Mouse (Mus musculus): ENCODE measurements around the gene Trim66.

Gene Trim66

DNA sequence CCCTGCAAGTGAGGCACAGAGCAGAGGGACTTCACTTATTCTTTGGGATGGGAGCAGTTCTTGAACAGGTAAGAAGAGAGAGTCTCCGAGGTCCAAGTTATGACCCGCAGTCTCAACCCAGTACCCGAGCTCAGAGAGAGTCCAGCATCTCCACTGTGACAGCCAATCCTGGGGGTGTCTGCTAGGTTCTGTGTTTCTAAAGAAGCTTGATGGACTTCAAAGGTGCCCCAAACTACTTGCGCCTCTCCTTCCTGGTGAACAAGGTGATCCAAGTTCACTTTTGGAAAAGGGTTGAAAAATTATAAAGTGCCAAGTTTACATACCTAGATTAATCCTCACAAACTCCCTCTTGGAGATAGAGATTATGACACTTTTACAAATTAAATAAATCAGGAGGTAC is at the start of gene Trim66:
Gene Trim66 (minus strand): TSS at position 101 of the 400 bp plus-strand sequence.
- DNase-seq = no peak

DNA sequence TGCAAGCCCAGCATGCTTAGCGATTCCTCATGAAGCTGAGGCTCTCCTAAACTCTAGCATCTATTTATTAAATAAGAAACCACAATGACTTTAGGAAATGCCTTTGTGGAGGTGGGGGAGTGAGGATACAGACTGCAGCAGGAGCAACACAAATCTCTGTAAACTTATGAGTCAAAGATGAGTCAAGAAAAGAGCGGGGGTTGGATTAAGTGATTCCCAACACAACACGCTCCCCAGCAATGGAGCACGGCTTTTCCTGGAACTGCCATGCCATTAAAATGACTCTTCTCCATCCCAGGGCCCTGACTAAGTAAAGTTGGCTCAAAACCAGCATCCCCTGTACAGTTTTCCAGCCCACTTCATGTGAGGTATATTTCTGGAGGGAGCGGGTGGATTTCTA is 38.8 kb upstream of the Trim66 start:
- DNase-seq = no peak

DNA sequence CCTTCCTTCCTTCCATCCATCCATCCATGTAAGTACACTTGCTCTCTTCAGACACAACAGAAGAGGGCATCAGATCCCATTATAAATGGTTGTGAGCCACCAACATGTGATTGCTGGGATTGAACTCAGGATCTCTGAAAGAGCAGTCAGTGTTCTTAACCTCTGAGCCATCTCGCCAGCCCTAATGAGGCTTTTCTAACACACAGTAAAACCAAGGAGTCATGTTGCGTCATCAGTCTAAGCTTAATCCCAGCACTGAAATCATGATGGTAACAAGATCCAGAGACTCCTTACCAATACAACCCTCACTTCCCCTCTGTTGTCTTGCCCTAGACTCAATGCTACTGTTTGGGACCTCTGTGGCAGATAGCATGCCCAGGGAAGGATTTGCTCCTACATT is 38.3 kb upstream of the Trim66 start:
- DNase-seq = no peak

DNA sequence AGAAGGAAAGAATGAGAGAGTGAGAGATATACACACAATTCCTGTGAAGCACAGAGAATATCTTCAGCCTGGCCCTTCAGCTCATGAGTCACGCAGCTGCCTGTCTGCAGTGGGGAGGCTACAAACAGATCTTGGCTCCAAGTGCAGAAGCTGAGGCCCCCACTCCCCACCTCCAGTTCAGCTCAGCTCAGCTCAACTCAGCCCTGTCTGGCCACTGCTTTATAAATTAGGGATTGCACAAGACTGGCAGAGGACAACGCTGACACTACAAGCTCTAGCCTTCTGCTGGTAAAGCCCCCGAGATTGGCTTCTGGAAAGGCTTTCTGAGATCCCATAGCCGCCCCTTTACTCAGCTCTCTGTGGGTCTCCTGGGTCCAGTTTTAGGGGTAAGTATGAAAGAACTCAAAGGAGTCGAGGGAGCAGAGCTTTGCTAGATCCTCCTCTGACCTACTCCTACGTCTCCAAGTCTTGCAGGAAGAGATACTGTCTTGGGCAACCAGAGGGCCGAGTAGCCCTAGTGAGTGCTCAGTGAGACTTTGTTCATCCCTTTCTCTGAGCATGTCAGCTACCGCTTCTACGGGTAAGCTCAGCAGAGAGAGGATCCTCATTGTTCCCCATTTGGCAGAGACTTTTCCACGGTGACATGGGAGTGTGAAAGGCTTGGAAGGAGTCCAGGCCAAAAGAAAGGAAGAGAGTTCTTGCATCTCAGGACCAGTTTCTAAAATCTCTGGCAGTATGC is 37.5 kb upstream of the Trim66 start:
- DNase-seq = no peak

DNA sequence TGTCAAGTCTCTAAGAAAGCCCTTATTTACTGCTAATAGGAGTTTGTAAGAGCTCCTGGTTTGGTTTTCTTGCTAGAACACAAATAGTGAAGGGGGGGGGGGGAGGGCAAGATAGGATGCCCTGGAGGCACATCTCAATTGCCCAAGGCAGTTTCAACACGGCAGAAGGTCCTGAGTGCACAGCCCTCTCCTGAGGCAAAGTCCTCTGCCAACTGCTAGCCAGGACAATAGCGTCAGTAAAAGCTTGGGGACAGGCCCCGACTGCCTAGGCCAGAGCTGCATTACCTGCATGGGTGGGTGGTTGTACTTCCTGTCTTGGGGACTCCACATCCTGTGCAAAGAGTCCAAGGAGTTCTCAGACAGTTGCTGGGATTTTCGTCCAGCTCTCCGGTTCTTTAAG is 36.9 kb upstream of the Trim66 start:
- DNase-seq = no peak

DNA sequence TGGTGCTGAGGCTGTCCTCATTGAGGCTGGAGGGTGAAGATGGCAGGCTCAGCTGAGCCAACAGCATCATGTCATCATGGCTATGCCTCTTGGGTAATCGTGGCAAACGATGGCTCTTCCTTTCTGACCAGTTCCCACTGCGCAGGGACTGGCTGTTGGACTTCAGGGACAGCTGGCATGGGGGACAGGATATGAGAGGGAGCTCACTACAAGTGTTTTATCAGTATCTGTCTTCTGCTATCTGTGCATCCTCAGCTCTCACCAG is 34.4 kb upstream of the Trim66 start:
- no peak for DNase-seq

DNA sequence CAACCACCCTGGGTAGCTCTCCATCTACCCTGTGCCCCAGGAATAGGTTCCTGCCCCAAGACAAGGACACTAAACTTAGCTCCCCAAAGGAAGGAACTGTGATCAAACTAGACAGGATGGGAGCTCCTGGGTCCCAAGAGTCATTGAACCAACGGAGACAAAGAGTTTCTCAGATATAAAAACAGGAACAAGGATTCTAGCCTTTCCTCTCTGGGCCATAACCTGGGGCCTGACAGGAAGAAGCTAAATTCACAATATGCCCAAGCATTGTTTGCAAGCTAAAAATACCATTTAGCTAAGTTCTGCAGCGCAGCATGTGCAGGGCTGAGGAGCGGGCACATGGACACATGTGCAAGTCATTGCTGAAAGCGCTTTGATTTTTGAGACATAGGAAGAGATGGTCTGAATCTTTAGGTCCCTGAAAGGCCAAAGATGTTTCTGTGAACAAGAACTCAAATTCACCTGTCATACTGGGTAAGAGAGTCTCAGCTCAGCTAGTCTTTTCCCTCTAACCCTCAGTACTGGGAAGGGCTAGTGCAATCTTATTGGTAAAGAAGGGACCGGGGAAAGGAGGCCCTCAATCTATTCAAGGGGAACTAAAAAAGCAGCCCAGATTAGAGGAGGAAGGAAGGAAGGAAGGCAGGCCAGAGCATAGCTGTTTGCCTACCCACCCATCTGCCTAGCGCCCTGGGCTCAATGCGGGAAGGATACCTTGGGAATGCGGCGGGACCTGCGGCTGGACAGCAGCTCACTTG is 33.9 kb upstream of the Trim66 start:
- DNase-seq = no peak

DNA sequence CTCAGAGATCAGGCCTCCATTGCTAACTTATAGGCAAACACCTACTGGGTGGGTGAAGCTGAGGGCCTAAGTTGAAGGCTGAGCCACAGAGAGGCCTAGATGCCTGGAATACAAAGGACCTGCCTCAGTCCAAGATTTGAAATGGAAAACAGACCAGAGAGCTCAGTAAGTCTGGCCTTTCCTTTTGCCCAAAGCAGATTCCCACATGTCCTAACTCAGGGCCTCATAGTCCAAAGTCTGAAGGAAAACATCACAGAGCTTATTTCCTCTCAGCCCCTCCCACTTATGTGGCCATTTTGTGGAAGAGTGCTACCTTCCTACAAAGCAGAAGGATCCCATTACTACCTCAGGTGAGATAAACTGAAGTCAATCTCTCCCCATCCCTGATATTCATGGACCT is 33.0 kb upstream of the Trim66 start:
- DNase-seq = no peak

DNA sequence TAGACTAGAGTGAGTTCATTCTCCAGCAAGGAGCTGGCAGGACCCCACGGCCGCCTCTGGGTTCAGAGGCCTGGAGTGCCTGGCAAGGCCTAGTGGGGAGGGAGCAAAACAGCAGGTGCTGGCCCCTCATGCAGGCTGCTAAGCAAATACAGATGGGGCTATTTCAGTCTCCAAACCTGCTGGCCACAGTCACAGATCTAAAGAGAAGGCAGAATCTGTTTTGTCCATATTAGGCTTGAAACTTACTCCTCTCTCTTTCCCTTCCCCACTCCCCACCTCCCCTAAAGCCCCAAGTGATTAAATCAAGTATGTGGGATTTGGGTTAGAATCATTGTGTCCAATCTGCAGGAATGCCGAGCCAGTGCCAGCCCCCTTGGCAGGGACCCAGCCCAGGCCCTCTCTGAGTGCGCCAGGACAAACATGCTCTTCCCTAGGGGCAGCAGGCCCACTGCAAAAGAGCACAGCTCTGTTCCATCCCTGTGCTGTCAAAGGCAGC is 28.6 kb upstream of the Trim66 start:
- DNase-seq = no peak

DNA sequence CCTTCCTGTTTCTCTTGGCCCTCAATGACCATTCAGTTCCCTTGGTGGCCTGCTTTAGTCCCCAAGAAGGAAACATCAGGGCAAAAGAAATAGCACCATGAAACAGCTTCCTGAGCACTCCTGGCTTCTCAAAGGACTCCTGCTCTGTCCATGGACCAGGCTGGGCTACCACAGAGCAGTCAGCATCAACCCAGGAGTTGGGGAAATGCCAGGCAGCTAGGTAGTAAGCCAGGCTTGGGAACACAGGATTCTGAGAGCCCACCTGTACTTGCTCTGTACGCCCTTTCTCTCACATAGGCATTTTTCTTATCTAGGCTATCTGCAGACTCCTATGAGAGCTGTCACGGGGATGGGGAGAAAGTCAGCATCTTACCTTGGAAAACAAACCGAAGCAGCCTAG is 27.0 kb upstream of the Trim66 start:
- DNase-seq = no peak

DNA sequence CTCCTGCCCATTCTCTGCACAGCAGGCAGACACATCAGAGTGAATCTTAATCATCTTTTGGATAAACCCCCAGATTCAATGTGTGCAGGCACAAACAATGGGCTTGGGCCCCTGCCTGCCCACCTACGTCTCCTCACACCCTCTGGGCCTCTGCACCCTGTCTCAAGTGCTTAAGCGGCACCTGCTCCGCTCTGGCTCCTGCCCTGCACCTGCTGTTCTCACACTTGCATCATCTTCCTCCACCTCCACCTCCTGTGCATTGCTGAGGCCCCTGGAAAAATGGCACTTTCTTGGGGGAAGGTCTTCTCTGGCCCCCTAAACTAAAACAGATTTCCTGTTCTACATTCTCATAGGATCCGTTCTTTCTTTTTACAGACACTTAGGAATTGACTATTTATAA is 26.0 kb upstream of the Trim66 start:
- DNase-seq = no peak

DNA sequence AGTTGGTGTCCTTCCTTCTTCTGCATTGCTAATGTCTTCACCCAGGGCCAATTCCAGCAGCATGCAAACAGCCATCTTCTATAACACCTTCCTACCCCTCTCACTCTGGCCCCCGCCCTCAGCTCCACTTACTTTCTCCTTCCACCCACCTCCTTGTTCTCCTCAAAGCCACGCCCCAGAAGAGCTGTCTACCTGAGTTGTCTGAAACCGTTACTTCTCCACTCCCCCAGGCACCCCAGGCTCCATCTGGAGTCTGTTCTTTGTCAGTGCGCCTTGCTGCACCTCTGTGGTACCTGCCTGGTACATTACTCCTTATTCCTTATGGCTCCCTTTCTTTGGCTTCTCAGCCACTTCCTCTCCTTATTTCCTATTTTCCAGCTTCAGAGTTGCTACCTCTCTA is 25.2 kb upstream of the Trim66 start:
- DNase-seq = no peak

DNA sequence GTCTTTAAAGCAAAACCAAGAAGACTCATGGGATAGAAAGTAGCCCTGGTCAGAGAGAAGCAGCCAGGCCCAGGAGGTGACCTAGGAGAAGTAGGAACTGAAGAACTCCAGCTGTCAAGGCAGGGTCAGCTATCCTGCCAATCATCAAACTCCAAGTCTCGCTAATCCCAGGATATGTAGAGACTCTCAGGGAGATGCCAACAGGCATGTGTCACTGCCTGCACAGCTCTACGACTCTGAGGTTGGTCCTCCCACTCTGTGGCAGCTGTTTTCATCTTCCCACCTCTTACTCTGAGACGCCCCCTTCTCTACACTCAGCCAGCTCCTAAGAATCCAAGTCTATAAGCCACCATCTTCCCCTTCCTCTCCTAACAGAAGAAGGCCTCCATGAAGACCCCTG is 24.8 kb upstream of the Trim66 start:
- no peak for DNase-seq

DNA sequence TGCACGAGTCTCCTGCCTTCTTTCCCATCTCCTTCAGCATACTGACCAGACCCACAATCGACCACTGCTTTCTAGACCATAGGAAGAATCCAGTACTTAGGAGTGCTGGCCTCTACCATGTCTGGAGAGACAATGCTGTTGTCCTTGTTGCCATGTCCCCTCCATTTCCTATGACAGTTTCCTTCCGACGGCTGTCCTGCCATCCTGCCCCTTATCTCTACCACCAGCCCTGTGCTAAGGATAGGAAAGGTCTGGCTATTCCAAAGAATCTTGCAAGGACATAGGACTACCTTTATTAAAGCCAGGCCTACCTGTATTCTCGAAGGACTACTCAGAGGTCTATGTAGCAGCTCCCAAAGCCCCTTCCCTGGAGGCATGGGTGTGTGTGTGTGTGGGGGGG is 23.6 kb upstream of the Trim66 start:
- DNase-seq = no peak

DNA sequence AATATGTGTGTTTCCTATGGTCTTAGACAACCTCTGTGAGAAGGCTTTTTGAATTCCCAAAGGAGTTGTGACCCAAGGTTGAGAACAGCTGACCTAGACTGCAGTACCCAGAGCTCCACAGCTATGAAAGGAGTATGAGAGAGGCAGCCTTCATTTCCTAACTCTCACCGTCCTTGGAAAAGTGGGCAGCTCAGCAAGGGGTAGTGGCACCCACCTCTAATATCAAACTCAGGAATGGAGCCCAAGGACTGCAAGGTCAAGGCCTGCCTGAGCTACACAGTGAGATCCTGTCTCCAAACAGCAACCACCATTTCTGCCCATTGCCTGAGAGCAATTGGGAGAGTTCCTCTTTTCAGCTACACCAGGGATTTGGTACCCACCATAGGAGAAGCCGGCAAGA is 21.8 kb upstream of the Trim66 start:
- DNase-seq = no peak

DNA sequence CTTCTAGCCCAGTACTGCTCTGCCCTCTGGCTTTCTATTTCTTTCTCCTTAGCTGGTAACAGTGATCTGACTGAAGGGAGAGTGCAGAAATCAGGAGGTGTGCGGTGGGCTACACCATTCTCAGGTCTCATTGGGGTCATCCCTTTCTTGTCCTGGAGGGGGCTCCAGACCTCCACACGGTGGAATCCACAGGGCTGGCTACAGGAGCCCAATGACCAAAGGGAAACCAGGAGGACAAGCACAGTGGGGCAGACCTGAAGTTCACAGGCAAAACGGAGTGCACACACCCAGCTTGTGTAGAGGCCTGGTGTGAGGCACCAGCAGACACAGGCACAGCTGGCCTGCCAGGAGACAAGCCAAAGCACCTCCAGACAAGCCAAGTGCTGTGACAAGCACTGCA is 20.4 kb upstream of the Trim66 start:
- DNase-seq = peak; percentile 51

DNA sequence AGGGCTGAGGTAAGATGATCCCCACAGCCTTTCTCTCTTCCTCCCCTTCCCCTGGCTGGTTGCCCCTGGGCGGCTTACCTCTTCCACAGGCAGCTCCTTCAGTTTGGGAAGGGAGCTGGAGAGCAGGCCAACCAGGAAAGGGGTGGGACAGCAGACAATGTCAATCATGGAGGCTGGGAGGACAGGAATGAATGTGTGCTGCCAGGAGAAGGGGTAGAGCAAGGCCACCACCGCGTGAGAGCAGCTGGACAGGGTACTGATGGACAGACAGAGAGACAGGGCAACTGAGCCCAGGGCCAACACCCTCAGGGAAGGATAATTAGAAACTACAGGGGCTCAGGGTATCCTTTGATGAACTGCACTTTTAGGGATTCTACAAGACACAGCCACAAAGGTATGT is 19.6 kb upstream of the Trim66 start:
- DNase-seq = no peak

DNA sequence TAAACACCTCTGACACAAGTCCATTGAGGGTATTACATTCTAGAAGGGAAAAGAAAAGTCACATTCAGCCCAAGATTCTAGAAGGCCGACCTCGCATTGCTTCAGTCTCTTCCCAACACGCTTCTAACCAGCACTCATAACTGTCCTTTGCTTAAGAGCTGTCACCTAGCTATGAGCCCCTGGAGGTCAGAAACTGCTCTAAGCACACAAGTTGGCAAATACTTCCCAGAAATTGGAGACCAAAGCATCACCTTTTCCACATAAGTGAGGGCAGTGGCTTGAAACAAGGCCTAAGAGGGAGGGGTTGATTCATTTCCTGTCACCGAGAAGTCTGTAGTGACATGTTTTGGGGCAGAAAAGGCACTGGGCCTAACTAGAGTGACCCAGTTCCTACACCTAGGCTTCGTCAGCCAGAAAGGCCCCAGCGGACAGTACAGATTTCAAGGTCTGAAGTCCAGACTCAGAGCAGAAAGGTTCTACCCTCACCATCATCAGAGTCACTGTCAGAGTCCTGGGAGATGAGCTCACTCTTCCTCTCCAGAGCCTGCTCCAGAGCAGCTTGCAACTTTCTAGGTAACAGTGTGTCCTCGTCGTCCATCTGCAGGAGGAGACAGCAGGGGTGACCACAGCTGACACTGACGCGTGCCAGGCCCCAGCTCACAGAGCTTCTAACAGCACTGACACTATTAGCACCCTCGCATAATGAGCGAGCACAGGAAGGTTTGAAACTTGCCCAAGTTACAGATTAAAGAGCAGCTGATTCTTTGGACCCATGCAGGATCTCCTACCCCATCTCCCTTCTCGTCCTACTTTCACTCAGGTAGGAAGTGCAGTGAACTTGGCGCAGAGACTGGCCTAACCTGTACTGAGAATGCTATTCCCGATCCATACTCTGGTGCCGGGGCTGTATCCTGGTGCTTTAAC is 18.1 kb upstream of the Trim66 start:
- DNase-seq = peak; percentile 46

DNA sequence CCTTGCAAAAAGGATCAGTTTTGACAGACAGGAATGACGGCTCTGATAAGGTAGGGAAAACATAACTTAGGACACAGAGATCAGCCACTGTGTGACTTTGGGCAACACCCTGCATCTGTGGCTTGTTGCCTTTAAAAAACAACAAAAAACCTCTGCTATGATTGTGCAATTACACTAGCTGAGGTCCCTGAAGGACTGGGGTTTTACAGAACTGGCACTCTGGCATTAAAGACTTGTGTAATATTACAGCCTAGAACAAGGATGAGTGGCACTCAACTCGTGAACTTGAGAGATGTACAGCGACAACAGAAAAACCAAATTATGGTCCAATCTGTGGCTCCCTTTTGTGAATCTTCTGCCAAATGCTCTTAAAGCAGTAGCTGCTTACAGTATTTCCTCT is 16.8 kb upstream of the Trim66 start:
- no peak for DNase-seq

DNA sequence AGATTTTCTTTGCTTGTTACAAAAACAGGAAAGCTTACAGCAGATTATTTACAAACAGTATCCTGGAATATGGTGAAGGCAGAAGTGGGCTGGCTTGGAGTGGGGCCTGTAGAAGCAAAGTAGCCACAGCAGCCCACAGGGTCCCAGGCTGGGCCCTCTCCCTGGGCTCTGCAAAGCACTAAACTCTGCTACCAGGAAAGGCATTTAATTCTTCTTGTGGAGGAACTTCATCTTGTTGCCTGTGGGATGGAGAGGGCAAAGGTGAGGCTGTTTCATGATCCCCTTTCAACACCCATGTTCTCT is 16.5 kb upstream of the Trim66 start:
- DNase-seq = no peak

DNA sequence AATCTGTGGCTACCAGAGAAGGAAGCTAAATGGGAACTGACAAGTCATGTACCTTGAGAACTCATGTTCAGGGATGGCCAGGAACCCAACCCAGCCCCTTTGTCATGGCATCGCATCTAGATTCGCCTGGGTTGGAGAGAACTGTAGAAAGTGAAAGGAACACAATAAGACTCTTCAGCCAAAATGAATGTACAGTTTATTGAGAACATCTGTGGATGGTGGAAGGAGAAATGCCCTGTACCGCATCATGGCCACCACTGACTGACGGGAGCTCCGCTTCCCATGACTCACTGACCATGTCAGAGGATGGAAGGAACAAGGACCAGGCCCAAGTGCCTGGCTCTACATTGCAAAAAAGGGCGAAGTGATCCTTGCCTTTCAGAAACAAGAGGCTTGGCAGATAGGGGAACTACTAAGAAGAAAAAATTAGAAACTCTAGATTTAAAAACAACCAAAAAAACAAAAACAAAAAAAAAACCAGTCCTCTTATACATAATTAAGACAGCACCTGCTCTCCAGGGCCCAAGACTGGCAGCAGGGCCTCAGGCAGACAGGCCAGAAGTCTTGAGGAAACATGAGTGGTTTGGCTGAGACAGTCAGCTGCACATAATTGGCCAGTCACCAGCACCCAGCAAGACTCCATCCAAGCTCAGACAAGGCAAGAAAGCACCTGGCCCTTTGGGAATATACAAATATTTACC is 16.0 kb upstream of the Trim66 start:
- no peak for DNase-seq

DNA sequence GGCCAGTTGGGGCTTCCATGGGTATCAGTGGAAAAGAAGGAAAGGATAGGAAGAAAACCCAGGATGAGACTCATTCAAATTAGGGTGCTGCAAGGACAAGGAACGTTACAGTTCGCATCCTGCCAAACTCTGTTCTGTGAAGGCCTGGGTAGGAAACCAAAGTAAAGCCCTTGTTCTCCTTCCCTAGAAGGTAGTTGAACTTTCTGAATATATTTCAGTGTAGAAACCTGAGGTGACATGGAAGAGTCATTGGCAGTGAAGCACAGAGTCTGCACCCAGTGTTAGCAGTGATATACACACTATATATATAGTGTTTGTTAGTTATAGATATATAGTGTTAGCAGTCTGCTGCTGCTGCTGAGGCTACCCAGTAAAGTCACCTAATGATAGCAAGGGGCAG is 15.4 kb upstream of the Trim66 start:
- no peak for DNase-seq

DNA sequence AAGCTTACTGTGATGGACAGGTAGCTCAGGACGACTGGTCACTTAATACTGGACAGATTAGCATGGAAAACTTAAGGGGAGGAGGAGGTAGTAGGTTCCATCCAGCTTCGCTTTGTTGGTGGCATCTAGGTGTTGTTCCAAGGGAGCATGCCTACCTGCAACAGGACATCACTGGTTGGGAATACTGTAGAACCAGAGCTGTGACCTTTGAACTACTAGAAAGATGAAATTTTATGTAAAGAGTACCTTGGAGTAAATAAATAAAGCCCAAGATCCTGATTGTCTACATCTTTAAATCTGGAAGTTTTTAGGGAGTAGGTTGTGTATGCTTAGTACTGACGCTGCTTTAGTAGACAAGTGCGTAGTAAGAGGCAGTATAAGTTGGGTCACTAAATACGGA is 14.2 kb upstream of the Trim66 start:
- no peak for DNase-seq
